Mouse (Mus musculus): ENCODE results near the gene Cyp26b1. TPM values are rescaled to one million over a fixed set of nuclear protein-coding genes. Genes with fewer than 3 reads are reported as not detected.

The Cyp26b1 gene
- polyA plus RNA-seq (2015; fragmentation: Nextera tagmentation; extraction: Ambion mirVana) = 3.1 and 3.2 TPM in 2 replicates

DNA sequence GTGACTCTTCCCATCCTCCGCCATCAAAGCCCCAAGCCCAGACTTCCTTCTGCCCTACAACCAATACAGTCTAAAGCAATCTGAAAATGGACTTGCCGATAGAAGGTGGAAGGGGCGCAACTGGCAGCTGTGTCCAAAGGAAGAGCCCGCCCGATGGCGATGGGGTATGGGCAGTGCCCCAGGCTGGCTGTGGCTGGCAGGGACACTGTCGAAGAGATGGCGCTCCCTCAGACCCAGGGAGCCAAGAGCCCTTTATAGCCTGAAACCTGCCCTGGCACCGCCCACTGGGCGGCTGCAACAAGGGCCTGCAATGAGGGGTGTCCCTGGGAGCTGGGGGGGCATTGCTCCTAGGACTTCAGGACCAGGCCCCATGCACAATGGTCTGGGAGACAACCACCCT lies at the start of gene Cyp26b1:
Gene Cyp26b1 (minus strand): TSS at position 216 of the 400 bp plus-strand sequence.
- Histone ChIP-seq H3K27me3 (peaks cover 24% of the 10 kb centered on the region), H3K9ac (no peak within 1 kb of the TSS), H3K9me3 (no peaks in the 10 kb centered on the region), H3K27ac (no peak within 1 kb of the TSS), H3K4me3 (no peak within 1 kb of the TSS), H3K4me1 (peaks cover 23% of the 10 kb centered on the region), H3K36me3 (no peaks in the 10 kb centered on the region), H3K4me2 (no peak within 1 kb of the TSS)
- no peak for ATAC-seq (ENCODE audit: borderline replicate concordance, extremely low read depth, low FRiP score, low TSS enrichment)
- 84% methylated on average over 10 of the region's 10 CpGs for WGBS

DNA sequence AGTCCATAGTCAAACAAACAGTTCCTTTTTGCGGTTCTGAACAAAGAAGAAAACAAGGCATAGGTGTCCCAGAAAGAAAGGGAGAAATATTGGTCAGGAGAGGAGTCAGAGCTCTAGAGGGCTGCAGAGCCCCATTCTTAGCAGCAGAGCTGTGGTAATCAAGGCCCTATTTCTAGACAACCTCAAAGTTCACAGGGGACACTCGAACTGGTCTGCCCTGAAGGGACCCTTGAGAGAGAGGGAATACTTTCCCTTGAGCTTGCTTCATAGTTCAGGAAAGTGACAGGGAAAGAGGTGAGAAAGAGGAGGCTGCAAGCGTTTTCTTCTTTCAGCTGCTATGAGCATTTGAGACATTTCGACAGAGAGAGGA lies 47.3 kb upstream of the Cyp26b1 start:
- ATAC-seq (ENCODE audit: borderline replicate concordance, extremely low read depth, low FRiP score, low TSS enrichment) = no peak; the same call in 1 of the 2 replicates
- WGBS = 17% methylated on average over 4 of the region's 4 CpGs
- no peaks in the 10 kb centered on the region for H3K27me3 ChIP-seq
- H3K4me3 ChIP-seq = no peak overlapping the region
- H3K9me3 ChIP-seq = no peaks in the 10 kb centered on the region
- H3K4me1 ChIP-seq = peaks cover 28% of the 10 kb centered on the region
- no peak overlapping the region for H3K4me2 ChIP-seq
- H3K36me3 ChIP-seq = no peaks in the 10 kb centered on the region
- no peak overlapping the region for H3K9ac ChIP-seq
- peak overlapping the region; percentile 43 for H3K27ac ChIP-seq

DNA sequence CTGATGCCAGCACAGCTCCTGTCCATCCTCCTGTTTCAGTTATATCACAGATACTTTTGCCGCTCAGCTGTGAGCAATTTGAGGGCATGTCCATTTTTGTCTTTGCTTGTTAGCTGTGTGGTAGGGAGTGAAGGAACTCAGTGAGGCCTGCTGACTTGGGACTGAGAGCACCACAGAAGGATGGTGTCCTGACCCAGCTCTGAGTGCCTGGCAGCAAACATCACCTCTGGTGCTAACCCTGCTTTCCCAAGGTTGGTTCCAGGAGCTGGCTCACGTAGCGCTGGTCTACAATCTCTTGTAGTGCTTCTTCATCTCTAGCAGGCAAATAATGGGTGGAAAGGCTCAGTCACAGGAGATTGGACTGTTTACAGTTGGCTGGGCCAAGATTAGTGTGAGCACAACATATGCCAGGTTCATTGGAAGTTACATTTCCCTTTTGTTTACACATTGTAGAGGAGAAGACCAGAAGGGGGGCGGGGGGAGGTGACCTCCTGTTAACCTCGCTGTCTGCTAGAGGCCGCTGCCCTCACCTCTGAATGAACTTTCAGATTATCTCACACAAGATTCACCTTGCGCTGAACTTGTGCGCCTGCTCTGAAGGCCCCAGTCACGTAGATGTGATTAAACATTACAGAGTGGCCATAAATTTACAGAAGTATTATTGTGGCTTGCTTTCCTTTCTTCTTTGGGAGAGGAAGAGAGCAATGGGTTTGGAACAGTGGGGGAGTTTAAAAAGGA lies 46.8 kb upstream of the Cyp26b1 start:
- H3K4me2 ChIP-seq = peak overlapping the region; percentile 6; the same call in 1 of the 2 replicates
- 16% methylated on average over 9 of the region's 9 CpGs for whole genome bisulfite sequencing
- no peaks in the 10 kb centered on the region for H3K9me3 ChIP-seq
- ATAC-seq (ENCODE audit: borderline replicate concordance, extremely low read depth, low FRiP score, low TSS enrichment) = peak; percentile 86
- H3K36me3 ChIP-seq = no peaks in the 10 kb centered on the region
- no peak overlapping the region for H3K4me3 ChIP-seq
- peaks cover 28% of the 10 kb centered on the region for H3K4me1 ChIP-seq
- H3K27me3 ChIP-seq = no peaks in the 10 kb centered on the region
- H3K27ac ChIP-seq = peak overlapping the region; percentile 43
- no peak overlapping the region for H3K9ac ChIP-seq

DNA sequence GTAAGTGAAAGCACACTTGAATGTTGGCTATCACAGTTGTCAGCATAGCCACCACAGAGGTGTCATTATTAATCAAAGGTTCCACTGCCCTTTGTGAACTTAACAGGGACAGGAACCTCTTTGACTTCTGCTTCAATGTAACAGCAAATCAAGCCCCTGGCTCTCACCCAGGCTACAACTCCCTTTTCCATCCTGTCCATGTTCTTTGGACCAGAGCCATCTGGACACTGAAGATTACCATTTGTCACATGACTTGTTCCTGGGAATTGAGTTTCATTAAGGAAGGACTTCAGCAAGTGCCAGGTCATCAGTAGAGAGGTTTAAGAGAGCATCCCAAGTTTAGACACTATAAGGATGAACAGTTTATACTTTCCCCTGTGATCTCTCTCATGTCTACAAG lies 44.5 kb upstream of the Cyp26b1 start:
- ATAC-seq (ENCODE audit: borderline replicate concordance, extremely low read depth, low FRiP score, low TSS enrichment) = no peak
- Histone ChIP-seq H3K27ac (no peak overlapping the region), H3K4me1 (peaks cover 28% of the 10 kb centered on the region), H3K4me3 (no peak overlapping the region), H3K4me2 (no peak overlapping the region), H3K27me3 (no peaks in the 10 kb centered on the region), H3K36me3 (no peaks in the 10 kb centered on the region), H3K9ac (no peak overlapping the region), H3K9me3 (no peaks in the 10 kb centered on the region)

DNA sequence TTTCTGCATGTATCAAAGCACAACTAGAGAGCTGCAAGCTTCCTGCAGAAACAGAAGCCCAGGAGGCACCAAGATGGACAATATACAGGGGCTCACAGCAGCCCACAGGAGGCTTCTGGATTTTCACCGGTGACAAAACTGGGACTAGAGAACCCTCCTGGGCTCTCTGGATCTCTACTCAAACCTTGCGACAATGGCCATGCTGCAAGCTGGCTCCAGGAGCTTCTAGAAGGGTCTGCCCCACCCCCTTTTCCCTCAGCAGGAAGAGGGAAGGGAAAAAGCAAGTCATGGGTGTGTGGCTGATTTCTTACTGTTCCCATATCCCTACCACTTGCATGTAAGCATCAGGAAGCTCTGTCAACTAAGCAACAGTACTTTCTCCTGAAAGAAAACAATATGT lies 37.9 kb upstream of the Cyp26b1 start:
- no peak for ATAC-seq (ENCODE audit: borderline replicate concordance, extremely low read depth, low FRiP score, low TSS enrichment)
- no peak overlapping the region for H3K4me2 ChIP-seq
- H3K36me3 ChIP-seq = no peaks in the 10 kb centered on the region
- H3K27me3 ChIP-seq = no peaks in the 10 kb centered on the region
- H3K4me1 ChIP-seq = no peaks in the 10 kb centered on the region
- H3K9ac ChIP-seq = no peak overlapping the region
- no peak overlapping the region for H3K27ac ChIP-seq
- no peaks in the 10 kb centered on the region for H3K9me3 ChIP-seq
- no peak overlapping the region for H3K4me3 ChIP-seq
- 78% methylated on average over 2 of the region's 2 CpGs for WGBS

DNA sequence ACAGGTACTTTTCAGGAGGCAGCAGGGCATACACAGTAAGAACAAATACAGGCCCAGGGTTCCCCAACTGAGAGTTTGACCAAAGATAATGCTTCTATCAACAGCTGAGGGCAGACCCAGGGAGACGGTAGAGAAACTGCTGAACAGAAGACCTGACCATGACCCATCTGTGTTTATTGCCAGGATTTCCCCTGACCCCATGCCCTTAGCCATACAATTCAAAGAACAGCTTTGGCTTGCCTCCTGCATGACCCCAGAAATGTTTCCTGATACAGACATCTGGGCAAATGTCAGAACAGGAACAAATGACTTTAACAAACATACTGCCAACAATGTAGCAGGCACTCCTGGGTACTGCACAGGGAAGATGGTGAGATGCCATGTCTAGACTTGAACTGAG lies 36.6 kb upstream of the Cyp26b1 start:
- H3K4me3 ChIP-seq = no peak overlapping the region
- 0% methylated on average over 1 of the region's 1 CpGs for WGBS
- no peak overlapping the region for H3K9ac ChIP-seq
- H3K9me3 ChIP-seq = no peaks in the 10 kb centered on the region
- H3K27me3 ChIP-seq = no peaks in the 10 kb centered on the region
- no peaks in the 10 kb centered on the region for H3K36me3 ChIP-seq
- H3K4me1 ChIP-seq = no peaks in the 10 kb centered on the region
- ATAC-seq (ENCODE audit: borderline replicate concordance, extremely low read depth, low FRiP score, low TSS enrichment) = no peak
- no peak overlapping the region for H3K4me2 ChIP-seq
- H3K27ac ChIP-seq = no peak overlapping the region

DNA sequence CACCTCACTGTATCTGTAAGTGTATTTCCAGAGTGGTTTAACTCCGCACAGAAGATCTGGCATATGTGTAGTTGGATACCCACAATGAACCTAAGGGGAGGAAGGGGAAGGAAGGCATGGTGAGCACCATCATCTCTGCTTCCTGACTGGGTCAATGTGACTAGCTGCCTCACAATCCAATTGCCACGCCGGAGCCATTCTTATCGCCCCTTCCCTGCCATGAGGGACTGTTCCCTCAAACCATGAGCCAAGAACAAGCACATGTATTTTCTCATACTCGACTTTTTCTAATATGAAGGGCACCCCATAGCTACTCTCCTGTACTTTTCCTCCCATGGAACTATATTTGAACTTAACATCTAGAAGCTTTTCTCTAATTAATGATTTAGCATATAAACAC lies 35.1 kb upstream of the Cyp26b1 start:
- ATAC-seq (ENCODE audit: borderline replicate concordance, extremely low read depth, low FRiP score, low TSS enrichment) = no peak
- Histone ChIP-seq H3K27me3 (no peaks in the 10 kb centered on the region), H3K4me3 (no peak overlapping the region), H3K36me3 (no peaks in the 10 kb centered on the region), H3K9me3 (no peaks in the 10 kb centered on the region), H3K27ac (no peak overlapping the region), H3K4me1 (no peaks in the 10 kb centered on the region), H3K9ac (no peak overlapping the region), H3K4me2 (no peak overlapping the region)
- WGBS = 81% methylated on average over 5 of the region's 5 CpGs

DNA sequence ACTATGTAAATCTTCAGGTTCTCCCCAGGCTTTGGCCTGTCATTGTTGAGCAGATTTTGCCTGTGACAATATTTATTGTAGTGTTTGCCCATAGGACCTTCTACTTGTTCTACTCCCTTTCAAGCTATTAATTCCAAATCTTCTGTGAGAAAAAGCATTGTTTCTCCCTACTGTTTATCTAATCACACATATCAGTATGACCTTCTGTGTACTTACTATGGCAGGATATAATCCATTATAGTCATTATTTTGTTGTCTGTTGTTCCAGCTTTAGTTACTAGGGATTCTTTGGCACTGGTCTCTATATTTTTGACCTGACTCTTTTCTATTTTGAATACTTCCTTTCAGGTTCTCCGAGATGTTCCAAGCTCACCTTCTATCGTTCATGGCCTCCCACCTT lies 32.7 kb upstream of the Cyp26b1 start:
- no peaks in the 10 kb centered on the region for H3K27me3 ChIP-seq
- H3K9me3 ChIP-seq = no peaks in the 10 kb centered on the region
- no peak overlapping the region for H3K4me2 ChIP-seq
- H3K36me3 ChIP-seq = no peaks in the 10 kb centered on the region
- no peak overlapping the region for H3K4me3 ChIP-seq
- WGBS = 80% methylated on average over 2 of the region's 2 CpGs
- H3K27ac ChIP-seq = no peak overlapping the region
- no peak overlapping the region for H3K9ac ChIP-seq
- H3K4me1 ChIP-seq = no peaks in the 10 kb centered on the region
- ATAC-seq (ENCODE audit: borderline replicate concordance, extremely low read depth, low FRiP score, low TSS enrichment) = no peak

DNA sequence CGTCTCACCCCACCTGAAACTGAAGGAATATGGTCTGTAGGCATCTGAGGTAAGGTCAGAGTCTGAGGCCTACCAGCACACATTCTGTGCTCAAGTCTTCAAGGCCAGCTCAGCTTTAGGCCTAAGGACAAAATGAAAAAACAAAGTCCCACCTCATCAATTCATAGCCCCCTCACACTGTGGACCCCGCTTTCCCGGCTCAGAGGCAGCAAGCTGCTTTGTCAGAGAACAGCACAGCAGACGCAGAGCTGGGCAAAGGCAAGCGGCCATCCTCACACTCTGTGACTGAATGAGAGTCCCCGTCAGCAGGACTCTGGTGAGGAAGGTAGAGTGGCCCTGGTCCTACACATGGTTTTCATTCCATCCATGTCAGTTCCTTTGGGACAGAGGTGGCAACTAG lies 25.5 kb upstream of the Cyp26b1 start:
- no peak overlapping the region for H3K4me3 ChIP-seq
- ATAC-seq (ENCODE audit: borderline replicate concordance, extremely low read depth, low FRiP score, low TSS enrichment) = no peak
- no peak overlapping the region for H3K9ac ChIP-seq
- no peak overlapping the region for H3K4me2 ChIP-seq
- H3K27ac ChIP-seq = no peak overlapping the region
- H3K27me3 ChIP-seq = no peaks in the 10 kb centered on the region
- no peaks in the 10 kb centered on the region; the same call in 1 of the 2 replicates for H3K36me3 ChIP-seq
- no peaks in the 10 kb centered on the region for H3K4me1 ChIP-seq
- WGBS = 89% methylated on average over 6 of the region's 6 CpGs
- H3K9me3 ChIP-seq = no peaks in the 10 kb centered on the region

DNA sequence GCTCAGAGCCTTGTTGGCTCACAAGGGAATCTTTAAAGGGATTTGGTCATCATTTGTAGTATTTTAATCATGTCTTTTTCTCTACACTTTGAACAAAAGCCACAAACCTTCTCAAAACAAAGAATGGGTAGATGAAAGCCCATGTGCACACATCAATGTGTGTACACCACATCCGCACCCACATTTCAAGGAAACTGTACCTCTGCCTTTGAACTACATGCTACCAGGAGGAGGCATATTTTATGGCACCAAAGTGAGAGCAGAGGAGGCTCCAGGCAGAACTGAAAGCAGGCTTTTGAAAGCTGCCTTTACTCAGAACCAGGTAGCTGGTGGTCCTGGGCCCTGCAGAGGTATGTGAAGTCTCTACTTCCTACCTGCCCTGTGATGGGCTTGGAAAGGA lies 23.3 kb upstream of the Cyp26b1 start:
- WGBS = 84% methylated on average over 1 of the region's 1 CpGs
- no peaks in the 10 kb centered on the region; the same call in 1 of the 2 replicates for H3K36me3 ChIP-seq
- H3K27me3 ChIP-seq = no peaks in the 10 kb centered on the region
- no peaks in the 10 kb centered on the region for H3K9me3 ChIP-seq
- no peaks in the 10 kb centered on the region for H3K4me1 ChIP-seq
- ATAC-seq (ENCODE audit: borderline replicate concordance, extremely low read depth, low FRiP score, low TSS enrichment) = no peak
- H3K27ac ChIP-seq = no peak overlapping the region
- no peak overlapping the region for H3K9ac ChIP-seq
- no peak overlapping the region for H3K4me3 ChIP-seq
- no peak overlapping the region for H3K4me2 ChIP-seq

DNA sequence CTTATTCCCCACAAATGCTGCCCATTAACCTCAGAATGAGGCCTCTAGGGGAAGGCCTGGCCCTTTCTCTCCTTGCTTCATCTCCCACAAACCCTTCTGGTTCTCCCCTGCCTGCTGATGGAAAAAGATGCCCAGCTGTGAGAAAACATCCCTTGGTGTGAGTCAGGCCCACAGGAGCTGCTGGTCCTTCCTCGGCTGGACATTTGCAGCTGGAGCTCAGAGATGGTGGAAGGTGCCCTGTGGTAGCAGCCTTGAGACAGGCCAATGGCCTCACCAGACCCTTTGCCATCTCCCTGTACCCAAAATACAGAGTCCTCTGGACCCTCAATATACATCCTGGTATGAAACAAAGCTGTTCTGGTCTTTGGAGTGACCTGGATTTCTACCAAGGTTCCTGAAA lies 22.9 kb upstream of the Cyp26b1 start:
- Histone ChIP-seq H3K9me3 (no peaks in the 10 kb centered on the region), H3K4me3 (no peak overlapping the region), H3K9ac (no peak overlapping the region), H3K27ac (no peak overlapping the region), H3K27me3 (no peaks in the 10 kb centered on the region), H3K4me1 (no peaks in the 10 kb centered on the region), H3K36me3 (no peaks in the 10 kb centered on the region; the same call in 1 of the 2 replicates), H3K4me2 (no peak overlapping the region)
- WGBS = 83% methylated on average over 1 of the region's 1 CpGs
- ATAC-seq (ENCODE audit: borderline replicate concordance, extremely low read depth, low FRiP score, low TSS enrichment) = no peak

DNA sequence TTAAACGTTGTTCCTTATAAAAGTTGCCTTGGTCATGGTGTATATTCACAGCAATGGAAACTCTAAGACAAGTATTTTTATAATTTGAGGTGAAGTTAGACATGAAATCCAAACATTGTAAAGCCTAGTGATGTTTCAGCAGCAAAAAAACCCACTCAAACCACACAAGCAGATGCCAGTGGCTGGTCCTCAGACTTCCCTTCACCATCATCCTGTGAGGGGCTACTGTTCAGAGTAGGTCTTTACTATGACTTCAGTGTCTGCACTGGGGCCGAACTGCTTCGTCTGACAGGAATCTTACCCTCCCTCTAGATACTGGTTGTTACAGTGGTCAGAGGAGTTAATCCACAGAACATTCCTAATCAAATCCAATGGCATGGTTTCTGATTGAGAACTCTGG lies 19.9 kb upstream of the Cyp26b1 start:
- ATAC-seq (ENCODE audit: borderline replicate concordance, extremely low read depth, low FRiP score, low TSS enrichment) = no peak
- H3K4me1 ChIP-seq = no peaks in the 10 kb centered on the region
- H3K27ac ChIP-seq = no peak overlapping the region
- H3K27me3 ChIP-seq = no peaks in the 10 kb centered on the region
- no peaks in the 10 kb centered on the region for H3K9me3 ChIP-seq
- H3K4me3 ChIP-seq = no peak overlapping the region
- 77% methylated on average over 3 of the region's 3 CpGs for WGBS
- no peak overlapping the region for H3K9ac ChIP-seq
- H3K4me2 ChIP-seq = no peak overlapping the region
- H3K36me3 ChIP-seq = no peaks in the 10 kb centered on the region

All from lung, embryonic 15.5 days (tissue).